Mouse (Mus musculus) G1E-ER4 (cell line): Measurements from ENCODE around the gene Gna11. TPM values are rescaled to one million over a fixed set of nuclear protein-coding genes. Genes with fewer than 3 reads are reported as not detected.

Experiments used
- GATA1 ChIP-seq: IDR thresholded peaks from one replicate; pipeline ENCODE4 v1.8.0; 2012; ENCODE audit warnings: low read length, inconsistent platforms
- polyA plus RNA-seq: library from polyadenylated mRNA; stranded (reverse); fragments of >175 nt; gene quantifications from 2 replicates; pipeline ENCODE4 v1.2.3, GENCODE M21; 2012

Gna11 gene
- polyA plus RNA-seq, 1 experiment, result 15.0 TPM

- no peak for TF ChIP-seq GATA1
These were observed 25.3 kb upstream of the Gna11 start for GRCm38 (mm10) chr10:81570238-81570800.

GRCm38 (mm10) chr10:81569507-81570237, 24.7 kb upstream of the Gna11 start:
- no peak for TF ChIP-seq GATA1

- no peak for TF ChIP-seq GATA1
These were observed 23.6 kb upstream of the Gna11 start for GRCm38 (mm10) chr10:81568381-81569191.

GRCm38 (mm10) chr10:81565257-81566228, 20.6 kb upstream of the Gna11 start:
- no peak for TF ChIP-seq GATA1

- no peak for TF ChIP-seq GATA1
These were observed 19.7 kb upstream of the Gna11 start for GRCm38 (mm10) chr10:81564734-81565133.

- no peak for TF ChIP-seq GATA1
These were observed 19.2 kb upstream of the Gna11 start for GRCm38 (mm10) chr10:81564216-81564615.

GRCm38 (mm10) chr10:81563481-81563880, 18.5 kb upstream of the Gna11 start:
- no peak for TF ChIP-seq GATA1

GRCm38 (mm10) chr10:81562411-81562810, 17.4 kb upstream of the Gna11 start:
- no peak for TF ChIP-seq GATA1

GRCm38 (mm10) chr10:81560719-81561459, 15.9 kb upstream of the Gna11 start:
- TF ChIP-seq GATA1, result no peak

GRCm38 (mm10) chr10:81559627-81560539, 14.9 kb upstream of the Gna11 start:
- TF ChIP-seq GATA1, result no peak

- TF ChIP-seq GATA1, result no peak
These were observed 14.2 kb upstream of the Gna11 start, which contains the start of gene Aes for GRCm38 (mm10) chr10:81559163-81559626. Gene Aes (plus strand): TSS chr10:81559488.

- no peak for TF ChIP-seq GATA1
These were observed 12.5 kb upstream of the Gna11 start for GRCm38 (mm10) chr10:81557491-81557890.

- no peak for TF ChIP-seq GATA1
These were observed 11.3 kb upstream of the Gna11 start for GRCm38 (mm10) chr10:81556282-81556681.
